Mouse (Mus musculus) midbrain, embryonic 14.5 days (tissue): ENCODE results near the gene Ppp1r14b. TPM values are rescaled to one million over a fixed set of nuclear protein-coding genes. Genes with fewer than 3 reads are reported as not detected.

Experiments
- polyA plus RNA-seq: library from polyadenylated mRNA; unstranded; fragments of >200 nt; fragmentation: Nextera tagmentation; extraction: Ambion mirVana; gene quantifications from 2 replicates; pipeline ENCODE4 v1.2.1, GENCODE M21; 2014

Ppp1r14b gene
- polyA plus RNA-seq, 1 experiment from 2014 or later = 198 TPM

Other genes with a start within 250 kb of the Ppp1r14b start
- gene Rps6ka4, start 134.3 kb upstream of the Ppp1r14b start, polyA plus RNA-seq = 6.0 and 6.8 TPM in 2 replicates
- gene Ccdc88b, start 116.8 kb upstream of the Ppp1r14b start, polyA plus RNA-seq = 0.23 and 0.49 TPM in 2 replicates
- gene Trmt112, start 65.3 kb upstream of the Ppp1r14b start, polyA plus RNA-seq = 115 and 140 TPM in 2 replicates
- 215 and 328 TPM in 2 replicates for gene Prdx5, start 64.9 kb upstream of the Ppp1r14b start, polyA plus RNA-seq
- 6.9 and 13.6 TPM in 2 replicates for gene Esrra, start 53.2 kb upstream of the Ppp1r14b start, polyA plus RNA-seq
- gene Catsperz, start 49.6 kb upstream of the Ppp1r14b start, polyA plus RNA-seq = 0.53 and 0.78 TPM in 2 replicates
- 1.9 and 3.4 TPM in 2 replicates for gene Kcnk4, start 40.5 kb upstream of the Ppp1r14b start, polyA plus RNA-seq
- 77.1 and 79.3 TPM in 2 replicates for gene Bad, start 33.1 kb upstream of the Ppp1r14b start, polyA plus RNA-seq
- gene Gpr137, start 32.5 kb upstream of the Ppp1r14b start, polyA plus RNA-seq = 56.0 and 60.4 TPM in 2 replicates
- gene Plcb3, start 1.5 kb downstream of the Ppp1r14b start, polyA plus RNA-seq = 6.3 and 8.8 TPM in 2 replicates
- gene Fkbp2, start 5.5 kb downstream of the Ppp1r14b start, polyA plus RNA-seq = 73.8 and 86.9 TPM in 2 replicates
- 33.1 and 47.3 TPM in 2 replicates for gene Vegfb, start 12.7 kb downstream of the Ppp1r14b start, polyA plus RNA-seq
- 23.1 and 26.7 TPM in 2 replicates for gene Dnajc4, start 17.6 kb downstream of the Ppp1r14b start, polyA plus RNA-seq
- 19.4 and 20.2 TPM in 2 replicates for gene Nudt22, start 21.1 kb downstream of the Ppp1r14b start, polyA plus RNA-seq
- 18.6 and 20.0 TPM in 2 replicates for gene Trpt1, start 21.2 kb downstream of the Ppp1r14b start, polyA plus RNA-seq
- 1.7 and 3.0 TPM in 2 replicates for gene Fermt3, start 44.5 kb downstream of the Ppp1r14b start, polyA plus RNA-seq
- 180 and 217 TPM in 2 replicates for gene Stip1, start 65.0 kb downstream of the Ppp1r14b start, polyA plus RNA-seq
- 3.4 and 3.9 TPM in 2 replicates for gene Macrod1, start 81.8 kb downstream of the Ppp1r14b start, polyA plus RNA-seq
- 7.0 and 10.2 TPM in 2 replicates for gene Flrt1, start 130.8 kb downstream of the Ppp1r14b start, polyA plus RNA-seq
- 244 and 263 TPM in 2 replicates for gene Otub1, start 231.3 kb downstream of the Ppp1r14b start, polyA plus RNA-seq
- 921 and 1,195 TPM in 2 replicates for gene Cox8a, start 242.6 kb downstream of the Ppp1r14b start, polyA plus RNA-seq